Mouse (Mus musculus) neural tube, embryonic 11.5 days (tissue): ENCODE data around the gene Ubiad1. TPM values are rescaled to one million over a fixed set of nuclear protein-coding genes. Genes with fewer than 3 reads are reported as not detected.
A peak's percentile ranks its signal among the peaks of the same experiment; 100 is the strongest.

ENCODE experiments used
- ATAC-seq: fragments of 200-750 bp; cut with Nextera tagmentation; 2 replicates; pipeline ENCODE4 v1.8.0; 2017; ENCODE audit warnings: moderate number of reproducible peaks, mild to moderate bottlenecking, moderate TSS enrichment, moderate library complexity; ENCODE audit not compliant: insufficient read depth, low FRiP score, low TSS enrichment
- DNase-seq: peaks from one replicate; pipeline ENCODE4 v3.0.0-alpha.2; 2015; ENCODE audit warnings: low spot score
- H3K27ac ChIP-seq: fragments of 300-500 bp; sonication (generic); 2 replicates; pipeline ENCODE4 v1.5.1; 2014; ENCODE audit warnings: low read depth, mild to moderate bottlenecking, low read length
- H3K27me3 ChIP-seq: fragments of 300-500 bp; sonication (generic); 2 replicates; pipeline ENCODE4 v1.6.1; 2014; ENCODE audit warnings: mild to moderate bottlenecking, low read length, mixed read lengths; ENCODE audit not compliant: control insufficient read depth, insufficient read depth
- H3K36me3 ChIP-seq: fragments of 300-500 bp; sonication (generic); 2 replicates; pipeline ENCODE4 v1.6.1; 2014; ENCODE audit warnings: mild to moderate bottlenecking, low read length, moderate library complexity, mixed read lengths; ENCODE audit not compliant: control insufficient read depth, insufficient read depth
- H3K4me1 ChIP-seq: fragments of 300-500 bp; sonication (generic); 2 replicates; pipeline ENCODE4 v1.6.1; 2014; ENCODE audit warnings: low read length, mixed read lengths; ENCODE audit not compliant: control insufficient read depth, insufficient read depth
- H3K4me2 ChIP-seq: fragments of 300-500 bp; sonication (generic); 2 replicates; pipeline ENCODE4 v1.6.1; 2014; ENCODE audit warnings: low read depth, mild to moderate bottlenecking, moderate library complexity
- H3K4me3 ChIP-seq: fragments of 300-500 bp; sonication (generic); 2 replicates; pipeline ENCODE4 v1.5.1; 2014; ENCODE audit warnings: low read depth, low read length
- H3K9ac ChIP-seq: fragments of 300-500 bp; sonication (generic); 2 replicates; pipeline ENCODE4 v1.6.1; 2014; ENCODE audit warnings: mild to moderate bottlenecking, low read length
- H3K9me3 ChIP-seq: fragments of 300-500 bp; sonication (generic); 2 replicates; pipeline ENCODE4 v1.6.1; 2016; ENCODE audit warnings: low read length; ENCODE audit not compliant: control insufficient read depth
- WGBS: fragments of 180-500 bp; shearing (Covaris S2); extraction: QIAGEN DNeasy Blood & Tissue Kit; methylation state at CpG from one replicate; pipeline ENCODE4 v1.1.7; 2014; 5-methylcytosine and 5-hydroxymethylcytosine counted together
- polyA plus RNA-seq: library from polyadenylated mRNA; unstranded; fragments of >200 nt; fragmentation: Nextera tagmentation; extraction: Ambion mirVana; gene quantifications from 2 replicates; pipeline ENCODE4 v1.2.1, GENCODE M21; 2014

Gene Ubiad1
- polyA plus RNA-seq, 1 experiment from 2014 or later, result 19.0 TPM

GRCm38 (mm10) chr4:148404748-148405147, 39.8 kb downstream of the Ubiad1 start:
- 2% methylated on average over 11 of the region's 11 CpGs for WGBS
- Histone ChIP-seq H3K9ac (no peak overlapping the region), H3K27me3 (no peaks in the 10 kb centered on the region), H3K27ac (peak overlapping the region; percentile 54; the same call in 1 of the 2 replicates), H3K36me3 (no peaks in the 10 kb centered on the region), H3K9me3 (no peaks in the 10 kb centered on the region), H3K4me2 (peak overlapping the region; percentile 31), H3K4me1 (peaks cover 45% of the 10 kb centered on the region), H3K4me3 (no peak overlapping the region)
- DNase-seq, result peak; percentile 56
- peak; percentile 24; the same call in 1 of the 2 replicates for ATAC-seq

DNA sequence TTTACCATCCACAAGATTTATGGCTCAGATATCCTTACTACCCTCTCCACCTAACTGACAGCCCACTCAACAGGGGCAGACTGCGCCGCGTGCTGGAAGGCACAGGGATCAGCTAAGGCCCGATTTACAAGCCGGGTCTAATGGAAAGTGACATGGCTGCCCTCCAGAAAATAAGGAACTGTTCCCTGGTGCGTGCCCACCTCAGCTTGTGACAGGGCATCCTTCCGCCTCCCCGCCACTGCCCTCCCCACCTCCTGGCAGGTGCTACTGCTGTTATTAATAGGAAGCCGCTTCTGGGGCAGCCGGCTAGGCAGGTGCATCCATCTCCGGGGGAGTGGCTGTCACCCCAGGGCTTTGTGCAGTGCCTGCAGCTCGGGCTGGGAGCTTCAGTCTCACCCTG, 41.2 kb downstream of the Ubiad1 start:
- peak overlapping the region; percentile 19; the same call in 1 of the 2 replicates for H3K4me2 ChIP-seq
- no peak overlapping the region for H3K4me3 ChIP-seq
- H3K4me1 ChIP-seq, result peaks cover 58% of the 10 kb centered on the region
- no peak for ATAC-seq
- no peaks in the 10 kb centered on the region for H3K27me3 ChIP-seq
- no peaks in the 10 kb centered on the region for H3K9me3 ChIP-seq
- H3K27ac ChIP-seq, result 0 out of 2 replicates have a peak overlapping the region, but pooled peaks have one; percentile 54
- H3K9ac ChIP-seq, result 0 out of 2 replicates have a peak overlapping the region, but pooled peaks have one; percentile 28
- no peaks in the 10 kb centered on the region for H3K36me3 ChIP-seq
- 12% methylated on average over 12 of the region's 12 CpGs for WGBS
- DNase-seq, result no peak

DNA sequence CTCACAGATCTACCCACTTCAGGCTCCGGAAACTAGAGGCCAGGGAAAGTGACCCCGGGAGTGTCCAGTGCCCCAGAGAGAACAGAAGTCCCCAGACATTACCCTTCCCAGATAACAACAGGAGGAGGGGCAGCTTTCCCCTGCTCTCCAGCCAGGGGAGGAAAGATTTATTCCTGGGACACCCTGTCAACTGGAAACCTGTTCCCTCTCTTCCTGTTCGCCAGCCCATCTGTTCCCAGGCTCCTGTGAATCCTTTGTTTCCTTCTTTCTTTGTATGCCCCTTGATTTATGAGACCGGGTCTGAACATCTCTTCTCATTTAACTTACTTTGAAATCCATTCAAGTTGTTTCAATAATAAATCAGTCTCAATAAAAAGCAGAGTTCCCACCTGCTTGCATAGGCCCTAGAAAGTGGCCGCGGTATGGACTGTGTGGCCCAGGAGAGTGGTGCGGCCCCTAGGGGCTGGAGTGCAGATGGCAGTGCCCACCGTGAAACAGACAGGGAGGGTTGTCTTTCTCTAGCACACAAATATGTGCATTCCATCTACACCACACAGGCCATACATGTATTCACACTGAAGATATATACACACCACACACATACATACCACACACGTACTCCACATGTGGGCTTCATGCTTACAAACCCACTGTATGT, 45.0 kb downstream of the Ubiad1 start:
- no peak overlapping the region for H3K4me3 ChIP-seq
- H3K4me1 ChIP-seq, result peaks cover 58% of the 10 kb centered on the region
- peak; percentile 75 for ATAC-seq
- 19% methylated on average over 9 of the region's 9 CpGs for WGBS
- peak overlapping the region; percentile 91 for H3K27ac ChIP-seq
- H3K27me3 ChIP-seq, result no peaks in the 10 kb centered on the region
- no peak overlapping the region for H3K4me2 ChIP-seq
- no peaks in the 10 kb centered on the region for H3K9me3 ChIP-seq
- DNase-seq, result peak; percentile 68
- no peak overlapping the region for H3K9ac ChIP-seq
- no peaks in the 10 kb centered on the region for H3K36me3 ChIP-seq

DNA sequence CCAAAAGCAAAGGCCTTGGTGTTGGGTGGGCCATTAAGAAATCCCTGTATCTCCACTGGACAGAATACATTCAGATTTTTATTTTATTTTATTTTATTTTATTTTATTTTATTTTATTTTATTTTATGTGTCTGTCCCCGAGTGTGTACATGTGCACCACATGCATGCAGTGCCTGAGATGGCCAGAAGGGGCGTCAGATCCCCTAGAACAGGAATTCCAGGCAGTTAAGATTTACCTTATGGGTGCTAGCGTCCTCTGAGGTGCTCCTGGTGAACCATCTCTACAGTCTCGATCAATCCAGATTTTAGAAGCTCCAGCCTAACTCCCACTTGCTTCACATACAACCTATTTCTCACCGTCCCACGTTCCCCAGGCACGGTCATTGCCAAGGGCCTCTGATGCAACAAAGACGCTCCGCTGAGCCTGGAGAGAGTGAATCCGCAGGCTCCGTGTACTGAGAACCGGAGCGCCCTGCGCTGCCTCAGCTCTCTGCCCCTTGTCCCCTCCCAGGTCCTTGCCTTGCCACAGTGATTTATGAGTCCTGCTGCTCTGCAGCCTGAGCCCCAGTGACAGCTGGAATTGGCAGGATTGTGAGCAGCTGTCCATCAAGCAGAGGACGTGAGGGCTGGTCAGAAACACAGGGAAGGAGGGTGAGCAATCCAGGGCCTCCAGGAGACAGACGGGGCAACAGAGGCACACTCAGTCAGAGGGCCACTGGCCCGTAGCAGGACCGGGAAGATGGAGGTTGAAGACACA, 46.9 kb downstream of the Ubiad1 start:
- Histone ChIP-seq H3K4me3 (no peak overlapping the region), H3K36me3 (no peaks in the 10 kb centered on the region), H3K4me2 (no peak overlapping the region), H3K9me3 (no peaks in the 10 kb centered on the region), H3K9ac (peak overlapping the region; percentile 35), H3K27me3 (no peaks in the 10 kb centered on the region), H3K4me1 (peaks cover 49% of the 10 kb centered on the region), H3K27ac (peak overlapping the region; percentile 91)
- 38% methylated on average over 18 of the region's 18 CpGs for WGBS
- ATAC-seq (peak; percentile 51), DNase-seq (peak; percentile 66)

DNA sequence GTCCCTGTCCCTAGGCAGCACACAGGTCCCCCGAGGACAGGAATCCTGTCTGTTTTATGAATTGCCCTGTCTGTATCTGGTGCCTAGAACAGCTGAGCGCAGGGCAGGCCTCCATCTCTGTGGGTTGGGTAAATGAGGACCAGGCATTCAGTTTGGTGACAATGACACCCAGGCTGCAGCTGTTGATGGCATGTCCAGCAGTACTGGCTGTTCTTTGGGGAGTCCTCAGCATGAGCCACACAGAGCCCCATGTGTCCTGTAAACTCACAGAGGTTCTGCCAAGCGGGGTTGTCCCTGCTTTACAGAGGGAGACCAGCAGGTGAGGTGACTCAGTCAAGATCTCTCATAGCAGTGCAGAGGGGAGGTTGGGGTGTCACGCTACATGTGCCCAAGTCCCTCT, 47.5 kb downstream of the Ubiad1 start:
- no peak overlapping the region for H3K9ac ChIP-seq
- H3K36me3 ChIP-seq, result no peaks in the 10 kb centered on the region
- H3K27me3 ChIP-seq, result no peaks in the 10 kb centered on the region
- H3K9me3 ChIP-seq, result no peaks in the 10 kb centered on the region
- H3K27ac ChIP-seq, result peak overlapping the region; percentile 91
- DNase-seq (peak; percentile 56), ATAC-seq (0 out of 2 replicates have a peak, but pooled peaks have one; percentile 4)
- H3K4me1 ChIP-seq, result peaks cover 55% of the 10 kb centered on the region
- 75% methylated on average over 4 of the region's 4 CpGs for WGBS
- no peak overlapping the region for H3K4me3 ChIP-seq
- no peak overlapping the region for H3K4me2 ChIP-seq

- H3K4me2 ChIP-seq, result no peak overlapping the region
- no peaks in the 10 kb centered on the region for H3K27me3 ChIP-seq
- H3K27ac ChIP-seq, result 0 out of 2 replicates have a peak overlapping the region, but pooled peaks have one; percentile 10
- no peaks in the 10 kb centered on the region for H3K36me3 ChIP-seq
- peak; percentile 13 for DNase-seq
- WGBS, result 51% methylated on average over 6 of the region's 6 CpGs
- H3K9me3 ChIP-seq, result no peaks in the 10 kb centered on the region
- H3K4me3 ChIP-seq, result no peak overlapping the region
- H3K4me1 ChIP-seq, result peaks cover 53% of the 10 kb centered on the region
- ATAC-seq, result no peak
- no peak overlapping the region for H3K9ac ChIP-seq
These were observed 48.7 kb downstream of the Ubiad1 start for GRCm38 (mm10) chr4:148395875-148396274.

DNA sequence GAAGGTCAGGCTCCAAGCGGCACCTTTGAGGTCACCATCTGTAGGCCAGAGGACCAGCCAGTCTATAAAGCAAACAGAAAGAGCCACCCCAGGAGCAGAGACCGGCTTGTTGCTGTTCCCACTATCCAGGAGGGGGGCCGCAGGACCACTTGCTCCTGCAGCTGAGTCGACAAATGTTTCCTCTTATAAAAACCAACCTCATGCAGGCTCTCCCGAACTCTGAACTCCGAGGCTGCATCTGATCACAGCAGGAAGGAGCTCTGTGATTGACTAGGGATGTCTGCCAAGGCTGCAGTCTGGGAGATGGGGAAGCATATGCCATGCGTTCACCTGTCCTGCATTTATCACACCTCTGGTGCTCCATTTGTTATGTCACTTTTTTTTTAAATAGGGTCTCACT, 49.4 kb downstream of the Ubiad1 start:
- no peak overlapping the region for H3K4me2 ChIP-seq
- H3K9me3 ChIP-seq, result no peaks in the 10 kb centered on the region
- DNase-seq (peak; percentile 25), ATAC-seq (no peak)
- no peak overlapping the region for H3K9ac ChIP-seq
- WGBS, result 56% methylated on average over 7 of the region's 7 CpGs
- H3K27ac ChIP-seq, result no peak overlapping the region
- H3K4me3 ChIP-seq, result no peak overlapping the region
- H3K36me3 ChIP-seq, result no peaks in the 10 kb centered on the region
- H3K27me3 ChIP-seq, result no peaks in the 10 kb centered on the region
- H3K4me1 ChIP-seq, result peaks cover 52% of the 10 kb centered on the region

- no peak overlapping the region for H3K4me2 ChIP-seq
- no peaks in the 10 kb centered on the region for H3K9me3 ChIP-seq
- peak; percentile 49; the same call in 1 of the 2 replicates for ATAC-seq
- no peak overlapping the region for H3K4me3 ChIP-seq
- 54% methylated on average over 21 of the region's 21 CpGs for WGBS
- no peaks in the 10 kb centered on the region for H3K27me3 ChIP-seq
- peak overlapping the region; percentile 14; the same call in 1 of the 2 replicates for H3K9ac ChIP-seq
- H3K36me3 ChIP-seq, result no peaks in the 10 kb centered on the region
- H3K27ac ChIP-seq, result peak overlapping the region; percentile 62
- H3K4me1 ChIP-seq, result peaks cover 35% of the 10 kb centered on the region
- DNase-seq, result no peak
These were observed 52.8 kb downstream of the Ubiad1 start for GRCm38 (mm10) chr4:148391714-148392310.
